Mouse (Mus musculus) spleen, adult 2 months (tissue): ENCODE results near the gene Mipol1. TPM values are rescaled to one million over a fixed set of nuclear protein-coding genes. Genes with fewer than 3 reads are reported as not detected.

Experiments used
- DNase-seq, 2 experiments: peaks; one replicate each; pipeline versions ENCODE4 v3.0.0 to v3.0.0-alpha.2; 2012 to 2021; ENCODE audit warnings: low spot score in 2 of 2, low read depth in 1 of 2
- H3K27ac ChIP-seq: fragments of 200-500 bp; 2 replicates; pipeline ENCODE4 v1.5.1; 2012; ENCODE audit warnings: low read length, inconsistent platforms; ENCODE audit not compliant: insufficient read depth
- H3K27me3 ChIP-seq: fragments of 200-500 bp; 2 replicates; pipeline ENCODE4 v1.6.1; 2012; ENCODE audit warnings: mild to moderate bottlenecking, moderate library complexity, low read length, inconsistent platforms; ENCODE audit not compliant: control insufficient read depth, insufficient read depth
- H3K36me3 ChIP-seq: fragments of 200-500 bp; 2 replicates; pipeline ENCODE4 v1.6.1; 2012; ENCODE audit warnings: mild to moderate bottlenecking, low read length, inconsistent platforms; ENCODE audit not compliant: control insufficient read depth, insufficient read depth
- H3K4me1 ChIP-seq: fragments of 200-500 bp; 2 replicates; pipeline ENCODE4 v1.6.1; 2011; ENCODE audit warnings: inconsistent platforms; ENCODE audit not compliant: control insufficient read depth, insufficient read depth, insufficient read length
- H3K4me3 ChIP-seq: fragments of 200-500 bp; 2 replicates; pipeline ENCODE4 v1.5.1; 2011; ENCODE audit warnings: mild to moderate bottlenecking, inconsistent platforms; ENCODE audit not compliant: insufficient read depth, insufficient read length; ENCODE audit errors: extremely low read depth
- CTCF ChIP-seq: fragments of 200-500 bp; IDR thresholded peaks from 2 replicates; pipeline ENCODE4 v1.5.1; 2011; ENCODE audit warnings: mild to moderate bottlenecking, inconsistent platforms; ENCODE audit not compliant: insufficient read depth, insufficient read length, insufficient replicate concordance; ENCODE audit errors: extremely low read depth
- POLR2A ChIP-seq: fragments of 200-500 bp; IDR thresholded peaks from 2 replicates; pipeline ENCODE4 v1.6.1; 2011; ENCODE audit warnings: low read depth, low read length, inconsistent platforms
- WGBS: fragments of 180-500 bp; shearing (Covaris S2); methylation state at CpG from one replicate; pipeline ENCODE4 v1.1.7; 2018; 5-methylcytosine and 5-hydroxymethylcytosine counted together
- polyA plus RNA-seq: library from polyadenylated mRNA; depleted of rRNA; stranded (reverse); fragments of >200 nt; gene quantifications from 2 replicates; pipeline ENCODE4 v1.2.3, GENCODE M21; 2012

Gene Mipol1
- polyA plus RNA-seq, 1 experiment = 0.60 TPM

DNA sequence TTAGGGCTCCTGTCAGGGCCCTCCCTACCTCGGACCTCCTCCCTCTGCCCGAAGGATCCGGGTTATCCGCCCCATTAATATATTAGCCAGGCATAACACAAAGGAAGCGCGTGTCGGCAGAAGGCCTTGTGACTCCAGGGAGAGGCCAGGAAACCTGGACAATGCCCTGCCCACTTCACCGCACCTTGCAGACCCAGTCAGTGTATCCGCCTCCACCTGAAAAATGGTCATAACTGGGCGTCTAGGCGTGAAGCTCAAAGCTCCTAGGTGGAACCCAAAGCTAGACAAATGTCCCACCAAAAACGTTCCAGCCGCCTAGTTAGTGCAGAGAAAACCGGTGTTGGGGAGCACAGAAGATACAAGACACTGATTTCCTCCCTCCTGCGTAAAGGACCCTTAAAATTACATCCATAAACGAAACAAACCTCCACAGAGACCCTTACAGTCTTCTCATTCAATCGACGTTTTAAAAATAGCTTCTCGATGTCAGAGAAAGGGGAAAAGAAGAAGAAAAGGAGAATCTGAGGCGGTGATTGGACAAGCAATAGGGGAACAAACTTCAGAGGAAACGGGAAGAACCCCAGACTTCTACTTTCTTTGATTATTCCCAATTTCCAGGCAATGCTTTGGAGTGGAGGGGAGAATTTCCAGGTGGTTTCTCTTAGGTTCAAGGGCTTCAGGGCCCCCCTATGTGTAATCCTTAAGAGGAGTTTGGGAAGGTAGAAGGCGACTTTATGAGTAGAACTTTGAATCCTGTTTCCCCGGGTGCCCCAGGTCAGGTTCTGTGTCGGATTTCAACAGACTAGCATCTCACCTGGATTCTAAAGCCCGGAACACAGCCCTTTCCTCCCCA lies 306.1 kb downstream of the Mipol1 start:
- Histone ChIP-seq H3K27me3 (peaks cover 28% of the 10 kb centered on the region), H3K4me3 (no peak overlapping the region), H3K4me1 (peaks cover 6% of the 10 kb centered on the region; the same call in 1 of the 2 replicates), H3K36me3 (no peaks in the 10 kb centered on the region), H3K27ac (no peak overlapping the region)
- TF ChIP-seq CTCF = no peak
- TF ChIP-seq POLR2A = no peak
- DNase-seq = no peak
- 9% methylated on average over 25 of the region's 25 CpGs for WGBS

DNA sequence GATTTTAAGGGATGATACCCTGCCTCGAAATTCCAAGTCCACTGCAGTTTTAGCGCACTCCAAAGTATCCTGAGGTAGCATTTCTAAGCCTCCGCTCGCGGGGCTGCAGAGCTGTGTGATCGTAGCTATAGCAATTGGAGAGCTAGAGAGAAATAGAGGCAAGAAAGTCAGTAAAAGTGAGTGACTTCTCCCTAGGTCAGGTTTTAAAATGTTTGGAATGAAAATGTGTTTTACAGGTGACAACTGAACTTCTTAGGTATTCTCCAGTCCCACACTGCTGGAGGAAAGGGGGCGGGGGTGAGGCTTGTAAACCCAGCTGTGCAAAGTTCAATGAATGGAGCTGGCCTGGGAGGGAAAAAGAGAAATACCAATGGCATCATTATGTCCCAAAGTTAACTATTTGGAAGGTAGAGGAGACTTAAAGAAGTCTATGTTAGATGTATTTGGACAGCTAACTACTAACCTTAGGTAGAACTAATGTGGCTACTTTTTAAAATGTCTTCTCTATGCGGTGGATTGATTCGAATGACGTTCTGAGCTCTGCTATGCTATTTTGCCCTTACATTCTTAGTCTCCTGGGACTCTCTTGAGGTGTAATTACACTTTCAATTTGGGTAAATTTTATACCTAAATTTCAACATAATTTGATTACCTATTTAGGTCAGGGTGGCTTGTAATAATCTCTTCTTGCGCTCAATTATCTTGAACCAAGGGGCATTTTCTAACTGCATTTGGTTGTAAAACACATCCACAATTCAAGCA lies 306.9 kb downstream of the Mipol1 start:
- H3K27me3 ChIP-seq = peaks cover 30% of the 10 kb centered on the region

DNA sequence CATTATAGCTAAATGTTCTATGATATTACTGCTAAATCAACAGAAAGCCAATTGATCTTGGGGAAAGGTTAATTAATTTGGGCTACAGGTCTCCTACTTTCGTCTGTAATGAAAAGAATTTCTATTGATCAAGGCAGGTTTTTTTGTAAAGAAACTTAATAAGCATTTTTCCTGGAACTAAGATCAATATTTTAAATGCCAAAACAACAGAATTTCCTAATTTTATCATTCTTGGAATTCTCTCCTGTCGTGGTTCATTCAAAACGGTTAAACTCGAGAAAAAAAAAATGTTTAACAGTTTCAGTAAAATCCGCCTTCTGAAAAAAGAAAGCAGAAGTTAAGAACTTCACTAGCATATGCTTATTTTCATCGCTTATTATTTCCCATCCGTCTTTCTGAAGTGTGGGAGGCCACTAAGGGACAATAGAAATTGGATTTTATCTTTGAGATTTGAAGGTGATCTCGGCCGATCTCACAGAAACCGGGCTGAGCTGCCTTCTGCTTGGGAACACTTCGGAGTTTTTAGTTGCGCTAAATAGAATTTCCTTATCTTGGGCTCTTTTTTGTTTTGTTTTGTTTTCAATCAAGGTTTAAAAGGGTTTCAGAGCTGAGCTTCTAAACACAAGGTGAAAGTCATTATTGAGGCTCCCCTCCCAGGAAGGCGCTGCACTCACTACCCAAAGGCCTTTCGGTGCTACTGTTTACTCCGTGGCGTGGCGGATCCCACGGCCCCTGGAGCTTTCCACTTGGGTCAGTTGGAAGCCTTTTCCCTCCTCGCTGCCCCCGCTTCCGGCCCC lies 307.8 kb downstream of the Mipol1 start:
- H3K4me1 ChIP-seq = peaks cover 8% of the 10 kb centered on the region; the same call in 1 of the 2 replicates
- H3K36me3 ChIP-seq = no peaks in the 10 kb centered on the region
- WGBS = 6% methylated on average over 21 of the region's 21 CpGs
- TF ChIP-seq POLR2A (no peak), CTCF (no peak)
- no peak overlapping the region for H3K27ac ChIP-seq
- H3K4me3 ChIP-seq = no peak overlapping the region
- peaks cover 39% of the 10 kb centered on the region for H3K27me3 ChIP-seq
- DNase-seq = no peak

More for the DNA sequence above, 306.9 kb downstream of the Mipol1 start:
- TF ChIP-seq POLR2A (no peak), CTCF (no peak)
- no peak for DNase-seq
- H3K4me1 ChIP-seq = peaks cover 6% of the 10 kb centered on the region; the same call in 1 of the 2 replicates
- WGBS = 12% methylated on average over 11 of the region's 11 CpGs
- no peak overlapping the region for H3K4me3 ChIP-seq
- H3K27ac ChIP-seq = no peak overlapping the region
- no peaks in the 10 kb centered on the region for H3K36me3 ChIP-seq

DNA sequence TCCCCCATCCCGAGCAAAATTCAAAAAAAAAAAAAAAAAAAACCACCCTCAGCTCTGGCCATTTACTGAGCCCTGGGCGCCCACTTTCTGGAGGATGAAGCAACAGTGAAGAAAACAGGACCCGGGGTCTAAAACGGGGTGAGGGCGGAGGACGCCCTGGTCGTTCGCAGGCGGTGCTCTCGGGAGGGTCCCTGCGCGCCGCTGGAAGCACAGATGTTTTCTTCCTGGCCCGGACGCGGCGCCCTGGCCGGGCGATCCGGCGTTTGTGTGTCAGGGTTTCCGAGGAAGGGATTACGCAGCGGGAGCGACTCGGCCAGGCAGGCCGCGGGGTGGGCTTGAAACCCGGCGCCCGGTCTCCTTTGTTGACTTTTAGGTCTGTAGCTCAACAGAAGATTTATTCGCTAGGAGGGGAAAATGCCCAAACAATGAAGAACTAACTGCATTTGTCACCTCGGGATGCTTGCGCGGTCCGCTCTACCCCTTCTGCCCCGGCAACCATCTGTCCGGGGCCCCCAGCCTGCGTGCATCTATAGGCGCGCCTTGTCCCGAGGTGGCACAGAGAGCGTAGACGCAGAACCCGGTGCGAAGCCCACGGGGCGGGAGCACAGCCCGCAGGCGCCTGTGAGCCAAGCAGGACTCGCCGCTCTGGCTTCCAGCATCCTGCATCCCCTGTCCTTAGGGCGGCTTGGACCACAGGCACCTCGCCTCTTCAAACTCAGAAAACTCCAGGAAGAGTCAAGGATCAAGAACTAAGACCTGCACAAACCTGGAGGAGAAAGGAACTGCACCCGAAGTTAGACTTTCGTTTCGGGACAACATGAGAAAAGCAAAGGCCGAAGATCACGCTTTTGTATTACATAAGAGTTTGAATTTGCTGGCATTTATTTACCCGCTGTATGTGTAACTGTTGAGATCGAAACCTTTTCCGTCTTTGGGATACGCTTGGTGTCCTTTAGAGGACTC lies 308.6 kb downstream of the Mipol1 start:
- peaks cover 46% of the 10 kb centered on the region for H3K27me3 ChIP-seq
- no peak overlapping the region; the same call in 1 of the 2 replicates for H3K4me3 ChIP-seq
- H3K4me1 ChIP-seq = peaks cover 8% of the 10 kb centered on the region
- TF ChIP-seq POLR2A = no peak
- H3K36me3 ChIP-seq = no peaks in the 10 kb centered on the region
- no peak for DNase-seq
- 2% methylated on average over 63 of the region's 63 CpGs for WGBS
- H3K27ac ChIP-seq = no peak overlapping the region

DNA sequence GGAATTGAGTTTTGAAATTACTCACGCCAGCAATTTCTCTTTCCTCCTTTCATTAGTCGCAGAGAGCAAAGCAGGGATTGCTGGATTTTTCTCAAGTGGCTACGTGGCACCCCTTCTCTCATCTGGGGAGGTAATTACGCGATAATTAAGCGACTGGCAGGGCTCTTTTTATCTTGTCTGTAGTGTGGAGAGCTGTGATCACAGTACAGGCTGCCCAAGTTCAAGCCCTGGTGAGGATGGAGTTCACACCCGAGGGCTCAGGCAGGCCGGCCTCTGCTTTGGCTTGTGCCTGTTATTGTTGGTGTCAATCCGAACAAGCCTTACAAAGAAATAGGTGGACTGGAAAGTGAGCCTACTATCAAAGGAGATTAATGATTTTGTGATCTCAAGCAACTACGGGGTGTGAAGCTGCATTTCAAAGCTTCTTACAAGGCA lies 309.3 kb downstream of the Mipol1 start:
- H3K27ac ChIP-seq = no peak overlapping the region
- 4% methylated on average over 10 of the region's 10 CpGs for WGBS
- peaks cover 8% of the 10 kb centered on the region for H3K4me1 ChIP-seq
- H3K36me3 ChIP-seq = no peaks in the 10 kb centered on the region
- DNase-seq = no peak
- no peak overlapping the region for H3K4me3 ChIP-seq
- peaks cover 45% of the 10 kb centered on the region for H3K27me3 ChIP-seq
- no peak for TF ChIP-seq CTCF
- TF ChIP-seq POLR2A = no peak
